Mouse (Mus musculus): ENCODE data around the gene Vps37b. TPM values are rescaled to one million over a fixed set of nuclear protein-coding genes. Genes with fewer than 3 reads are reported as not detected.

Gene Vps37b
- polyA plus RNA-seq, 1 experiment from 2014 or later = 30.7 TPM

DNA sequence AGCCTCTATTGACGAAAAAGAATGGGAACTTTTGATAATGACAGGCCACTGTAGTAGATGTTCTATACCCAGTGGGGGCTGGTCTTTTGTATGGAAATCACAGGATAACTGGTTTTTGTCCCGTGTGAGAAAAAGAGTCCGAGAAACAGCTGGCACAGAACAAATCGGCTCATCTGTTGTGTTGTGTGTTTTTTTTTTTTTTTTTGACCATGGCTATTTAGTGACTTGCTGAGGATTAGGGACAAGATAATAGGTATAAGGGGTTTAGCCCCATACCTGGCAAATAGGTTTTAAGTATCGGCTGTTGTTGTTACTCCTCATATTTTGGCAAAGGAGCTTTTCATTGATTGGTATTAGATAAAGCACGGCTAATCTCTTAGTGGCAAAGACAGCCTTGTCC, 59.6 kb downstream of the Vps37b start:
- H3K27ac ChIP-seq = no peak overlapping the region
- peaks cover 17% of the 10 kb centered on the region; the same call in 1 of the 2 replicates for H3K4me1 ChIP-seq (replicated peaks; ENCODE audit: insufficient read depth, low read length)
- 82% methylated on average over 6 of the region's 6 CpGs for WGBS
- H3K9ac ChIP-seq (ENCODE audit: low read depth, low read length) = no peak overlapping the region
- no peaks in the 10 kb centered on the region for H3K36me3 ChIP-seq (ENCODE audit: insufficient read depth, low read length)
- H3K4me2 ChIP-seq (ENCODE audit: low read length) = no peak overlapping the region
- H3K27me3 ChIP-seq (ENCODE audit: insufficient read depth, low read length) = no peaks in the 10 kb centered on the region
- H3K9me3 ChIP-seq (replicated peaks; ENCODE audit: low read length) = no peaks in the 10 kb centered on the region
- no peak for DNase-seq (ENCODE audit: low spot score)
- no peak for TF ChIP-seq CTCF (IDR thresholded peaks at IDR 0.05; ENCODE audit: low read depth)
- no peak for ATAC-seq (replicated peaks; ENCODE audit: low FRiP score, low read depth)
- no peak overlapping the region for H3K4me3 ChIP-seq (replicated peaks; ENCODE audit: low read depth, low read length)

DNA sequence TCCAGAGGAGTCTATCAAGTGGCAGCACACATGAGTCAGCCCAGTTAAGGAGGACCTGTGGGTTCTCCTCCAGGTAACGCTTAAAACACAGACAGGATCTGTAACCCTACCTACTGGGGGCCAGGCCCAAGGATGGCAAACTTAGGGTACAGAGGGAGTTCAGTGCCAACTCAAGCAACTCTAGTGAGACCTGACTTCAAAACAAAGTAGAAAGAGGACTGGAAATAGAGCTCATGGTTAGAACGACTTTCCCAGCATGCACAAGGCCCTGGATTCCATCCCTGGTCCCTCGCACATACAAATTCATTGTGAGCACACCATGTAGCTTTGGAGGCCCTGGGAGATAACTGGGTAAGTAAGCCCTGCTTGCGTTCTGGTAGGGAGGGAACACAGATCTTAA, 61.5 kb downstream of the Vps37b start:
- no peak for TF ChIP-seq CTCF (IDR thresholded peaks at IDR 0.05; ENCODE audit: low read depth)
- ATAC-seq (replicated peaks; ENCODE audit: low FRiP score, low read depth) = no peak
- Histone ChIP-seq H3K27ac (no peak overlapping the region), H3K9ac (ENCODE audit: low read depth, low read length) (no peak overlapping the region), H3K4me3 (replicated peaks; ENCODE audit: low read depth, low read length) (no peak overlapping the region), H3K36me3 (ENCODE audit: insufficient read depth, low read length) (no peaks in the 10 kb centered on the region), H3K9me3 (replicated peaks; ENCODE audit: low read length) (no peaks in the 10 kb centered on the region), H3K27me3 (ENCODE audit: insufficient read depth, low read length) (no peaks in the 10 kb centered on the region), H3K4me1 (replicated peaks; ENCODE audit: insufficient read depth, low read length) (0 out of 2 replicates have a peak, but pooled peaks cover 3% of the 10 kb centered on the region), H3K4me2 (ENCODE audit: low read length) (no peak overlapping the region)
- no peak for DNase-seq (ENCODE audit: low spot score)
- WGBS = 90% methylated on average over 4 of the region's 4 CpGs

DNA sequence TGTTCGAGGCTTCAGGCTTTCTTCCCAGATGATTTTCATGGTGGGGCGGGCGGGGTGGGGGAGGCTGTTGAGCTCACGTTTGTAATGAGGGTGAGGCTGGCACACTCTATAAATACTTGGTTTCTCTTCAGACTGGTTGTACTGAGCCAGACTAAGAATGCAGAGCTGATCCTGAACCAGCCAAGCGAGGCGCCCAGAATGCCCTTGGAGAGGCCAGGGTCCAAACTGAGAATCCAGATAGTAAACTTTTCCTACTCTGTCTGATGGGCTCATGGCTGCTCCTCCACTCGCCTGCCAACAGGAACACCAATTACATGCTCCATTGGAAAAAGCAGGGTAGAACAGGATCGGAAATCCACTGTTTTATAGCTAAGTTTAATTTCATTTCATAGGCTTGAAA, 62.9 kb downstream of the Vps37b start:
- no peak for TF ChIP-seq CTCF (IDR thresholded peaks at IDR 0.05; ENCODE audit: low read depth)
- Histone ChIP-seq H3K4me3 (replicated peaks; ENCODE audit: low read depth, low read length) (no peak overlapping the region), H3K27me3 (ENCODE audit: insufficient read depth, low read length) (no peaks in the 10 kb centered on the region), H3K4me1 (replicated peaks; ENCODE audit: insufficient read depth, low read length) (0 out of 2 replicates have a peak, but pooled peaks cover 3% of the 10 kb centered on the region), H3K9ac (ENCODE audit: low read depth, low read length) (no peak overlapping the region), H3K4me2 (ENCODE audit: low read length) (no peak overlapping the region), H3K36me3 (ENCODE audit: insufficient read depth, low read length) (no peaks in the 10 kb centered on the region), H3K9me3 (replicated peaks; ENCODE audit: low read length) (no peaks in the 10 kb centered on the region), H3K27ac (no peak overlapping the region)
- no peak for DNase-seq (ENCODE audit: low spot score)
- ATAC-seq (replicated peaks; ENCODE audit: low FRiP score, low read depth) = no peak
- WGBS = 51% methylated on average over 8 of the region's 8 CpGs

DNA sequence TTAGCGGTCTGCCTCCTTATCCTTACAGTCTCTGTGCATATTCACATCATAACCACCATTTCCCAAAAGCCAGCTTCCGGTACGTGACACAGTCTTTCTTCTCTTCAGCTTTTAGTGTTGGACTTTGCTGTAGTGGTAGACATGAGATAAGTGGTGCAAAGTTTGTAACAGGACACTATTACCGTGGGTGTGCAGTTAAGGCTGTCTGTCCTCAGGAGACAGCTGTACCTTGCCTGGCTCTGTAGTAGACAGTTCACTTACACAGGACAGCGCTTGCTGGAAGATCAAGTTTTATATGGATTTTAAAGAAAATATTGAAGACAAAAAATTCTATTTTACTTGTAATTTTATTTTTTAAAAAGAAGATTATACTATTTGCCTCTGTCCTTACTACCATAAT, 63.6 kb downstream of the Vps37b start:
- no peak for TF ChIP-seq CTCF (IDR thresholded peaks at IDR 0.05; ENCODE audit: low read depth)
- H3K27me3 ChIP-seq (ENCODE audit: insufficient read depth, low read length) = no peaks in the 10 kb centered on the region
- H3K4me1 ChIP-seq (replicated peaks; ENCODE audit: insufficient read depth, low read length) = 0 out of 2 replicates have a peak, but pooled peaks cover 3% of the 10 kb centered on the region
- DNase-seq (ENCODE audit: low spot score) (no peak), ATAC-seq (replicated peaks; ENCODE audit: low FRiP score, low read depth) (no peak)
- no peaks in the 10 kb centered on the region for H3K9me3 ChIP-seq (replicated peaks; ENCODE audit: low read length)
- 65% methylated on average over 5 of the region's 5 CpGs for WGBS
- no peak overlapping the region for H3K27ac ChIP-seq
- H3K9ac ChIP-seq (ENCODE audit: low read depth, low read length) = no peak overlapping the region
- H3K4me2 ChIP-seq (ENCODE audit: low read length) = no peak overlapping the region
- H3K4me3 ChIP-seq (replicated peaks; ENCODE audit: low read depth, low read length) = no peak overlapping the region
- no peaks in the 10 kb centered on the region for H3K36me3 ChIP-seq (ENCODE audit: insufficient read depth, low read length)

DNA sequence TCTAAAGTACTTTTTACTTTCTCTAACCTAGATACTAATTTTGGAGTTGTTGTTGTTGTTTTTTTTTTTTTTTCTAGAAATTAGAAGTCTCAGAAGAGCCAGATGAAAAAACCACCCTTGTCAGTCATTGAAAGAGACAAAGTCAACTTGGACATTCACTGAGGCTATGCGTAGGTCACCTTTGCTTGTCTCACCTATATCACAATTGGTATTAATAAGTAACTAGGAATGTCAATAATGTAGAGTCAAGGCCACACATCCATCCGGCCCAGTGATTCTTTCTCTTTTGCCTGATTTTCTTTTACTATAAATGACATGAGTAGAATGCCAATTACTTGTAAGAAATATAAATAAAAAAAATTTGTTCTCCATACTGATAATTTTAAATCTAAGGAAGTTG, 65.3 kb downstream of the Vps37b start:
- ATAC-seq (replicated peaks; ENCODE audit: low FRiP score, low read depth) (no peak), DNase-seq (ENCODE audit: low spot score) (no peak)
- 71% methylated on average over 2 of the region's 2 CpGs for WGBS
- no peak overlapping the region for H3K9ac ChIP-seq (ENCODE audit: low read depth, low read length)
- no peaks in the 10 kb centered on the region for H3K36me3 ChIP-seq (ENCODE audit: insufficient read depth, low read length)
- H3K9me3 ChIP-seq (replicated peaks; ENCODE audit: low read length) = no peaks in the 10 kb centered on the region
- H3K27me3 ChIP-seq (ENCODE audit: insufficient read depth, low read length) = no peaks in the 10 kb centered on the region
- no peaks in the 10 kb centered on the region for H3K4me1 ChIP-seq (replicated peaks; ENCODE audit: insufficient read depth, low read length)
- H3K4me2 ChIP-seq (ENCODE audit: low read length) = no peak overlapping the region
- H3K27ac ChIP-seq = no peak overlapping the region
- TF ChIP-seq CTCF (IDR thresholded peaks at IDR 0.05; ENCODE audit: low read depth) = no peak
- no peak overlapping the region for H3K4me3 ChIP-seq (replicated peaks; ENCODE audit: low read depth, low read length)

GRCm38 (mm10) chr5:123964208-123964607, 67.9 kb downstream of the Vps37b start:
- ATAC-seq (replicated peaks; ENCODE audit: low FRiP score, low read depth) = no peak; the same call in 1 of the 2 replicates
- H3K9ac ChIP-seq (ENCODE audit: low read depth, low read length) = no peak overlapping the region
- no peak for DNase-seq (ENCODE audit: low spot score)
- no peak overlapping the region for H3K4me2 ChIP-seq (ENCODE audit: low read length)
- H3K27me3 ChIP-seq (ENCODE audit: insufficient read depth, low read length) = no peaks in the 10 kb centered on the region
- no peak overlapping the region for H3K27ac ChIP-seq
- no peak overlapping the region for H3K4me3 ChIP-seq (replicated peaks; ENCODE audit: low read depth, low read length)
- no peaks in the 10 kb centered on the region for H3K4me1 ChIP-seq (replicated peaks; ENCODE audit: insufficient read depth, low read length)
- no peaks in the 10 kb centered on the region for H3K36me3 ChIP-seq (ENCODE audit: insufficient read depth, low read length)
- TF ChIP-seq CTCF (IDR thresholded peaks at IDR 0.05; ENCODE audit: low read depth) = no peak
- no peaks in the 10 kb centered on the region for H3K9me3 ChIP-seq (replicated peaks; ENCODE audit: low read length)
- 89% methylated on average over 4 of the region's 4 CpGs for WGBS

GRCm38 (mm10) chr5:123961046-123961445, 71.0 kb downstream of the Vps37b start:
- Histone ChIP-seq H3K27ac (no peak overlapping the region), H3K27me3 (ENCODE audit: insufficient read depth, low read length) (no peaks in the 10 kb centered on the region), H3K4me3 (replicated peaks; ENCODE audit: low read depth, low read length) (no peak overlapping the region), H3K9me3 (replicated peaks; ENCODE audit: low read length) (no peaks in the 10 kb centered on the region), H3K36me3 (ENCODE audit: insufficient read depth, low read length) (no peaks in the 10 kb centered on the region), H3K4me2 (ENCODE audit: low read length) (no peak overlapping the region), H3K4me1 (replicated peaks; ENCODE audit: insufficient read depth, low read length) (no peaks in the 10 kb centered on the region), H3K9ac (ENCODE audit: low read depth, low read length) (no peak overlapping the region)
- 78% methylated on average over 12 of the region's 12 CpGs for WGBS
- no peak for ATAC-seq (replicated peaks; ENCODE audit: low FRiP score, low read depth)
- no peak for DNase-seq (ENCODE audit: low spot score)
- TF ChIP-seq CTCF (IDR thresholded peaks at IDR 0.05; ENCODE audit: low read depth) = no peak

Data from kidney, postnatal 0 days (tissue).